In the genomic region with DNA sequence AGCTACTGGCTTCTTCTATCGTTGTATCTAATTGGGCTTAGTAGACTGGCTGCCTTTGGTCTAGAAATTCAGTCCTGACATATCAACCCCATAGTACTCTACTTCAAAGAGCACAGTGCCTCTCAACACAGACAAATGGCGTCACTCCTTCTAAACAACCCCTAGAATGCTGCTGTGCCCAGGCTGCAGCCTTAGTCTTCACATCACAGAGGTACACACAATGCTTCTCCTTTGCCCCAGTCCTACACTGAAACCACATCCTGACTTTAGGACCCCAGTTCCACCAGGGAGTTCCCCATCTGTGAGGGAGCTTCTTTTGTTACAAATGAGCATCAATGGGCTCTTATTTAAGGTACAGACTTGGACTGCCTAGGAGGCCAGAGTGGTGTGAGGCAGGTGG, we compare ENCODE assay signal across 26 mouse cellular contexts.
DNase-seq lines count a peak whose midpoint lies in the region; ATAC-seq lines count a peak whose summit lies in the region.
"Had no signal": no experiment of that assay in that cellular context is flagged by ENCODE, and none has a peak within 500 bp of the region (broad histone marks: within the 10 kb centered on the region; RNA-seq: fewer than 3 reads in every experiment).

No protein-coding gene starts in this region.

- no peak overlapping the region for H3K4me2 ChIP-seq in heart, embryonic 16.5 days (ENCODE audit: low read depth, low read length)
- H3K4me2 ChIP-seq: embryonic facial prominence, embryonic 12.5 days; forebrain, embryonic 13.5 days; kidney, embryonic 15.5 days; limb, embryonic 13.5 days; liver, embryonic 12.5 days; neural tube, embryonic 13.5 days had no signal

- no peak overlapping the region for H3K9ac ChIP-seq in heart, embryonic 16.5 days (ENCODE audit: low read length)
- H3K9ac ChIP-seq: embryonic facial prominence, embryonic 12.5 days; forebrain, embryonic 13.5 days; kidney, embryonic 15.5 days; limb, embryonic 13.5 days; liver, embryonic 12.5 days; neural tube, embryonic 13.5 days had no signal

- no peak overlapping the region for H3K27ac ChIP-seq in heart, embryonic 16.5 days (ENCODE audit: low read length)
- H3K27ac ChIP-seq: embryonic facial prominence, embryonic 12.5 days; forebrain, embryonic 13.5 days; hindbrain, embryonic 10.5 days; kidney, embryonic 15.5 days; limb, embryonic 13.5 days; liver, embryonic 12.5 days; neural tube, embryonic 13.5 days had no signal

- no peaks in the 10 kb centered on the region for H3K36me3 ChIP-seq in heart, embryonic 16.5 days (ENCODE audit: control insufficient read depth, insufficient read depth)
- H3K36me3 ChIP-seq: embryonic facial prominence, embryonic 12.5 days; hindbrain, embryonic 10.5 days; kidney, embryonic 15.5 days; limb, embryonic 13.5 days; liver, embryonic 12.5 days; neural tube, embryonic 13.5 days had no signal

- intact Hi-C loops in heart, postnatal 10 days (cut with DNase I) = no loop called here

- DNase-seq in heart, postnatal 10 days = no peak
- peak; percentile 63 for DNase-seq in thymus, postnatal 0 days (ENCODE audit: low spot score)
- no peak for DNase-seq in Muller cell, postnatal 12 days (ENCODE audit: inconsistent ontology term)
- DNase-seq in cerebellum, adult 8-10 months = no peak
- no peak for DNase-seq in adrenal gland, adult 8-10 months
- DNase-seq: adrenal gland, postnatal 36 days; cerebellum, adult 11 months; cerebellum, postnatal 14 days; gastrocnemius, postnatal 10 days; heart, adult 18-20 months; kidney, adult 11 months; kidney, postnatal 4 days; lung, adult 18-20 months; lung, postnatal 10 days; midbrain, embryonic 14.5 days had no signal

- 0 out of 2 replicates have a peak, but pooled peaks cover 2% of the 10 kb centered on the region for H3K4me1 ChIP-seq in heart, embryonic 16.5 days (ENCODE audit: control insufficient read depth, insufficient read depth, low read length)
- H3K4me1 ChIP-seq: liver, embryonic 12.5 days had no signal

- H3K4me3 ChIP-seq in heart, embryonic 16.5 days (ENCODE audit: low read length) = no peak overlapping the region
- H3K4me3 ChIP-seq: embryonic facial prominence, embryonic 12.5 days; forebrain, embryonic 13.5 days; hindbrain, embryonic 10.5 days; kidney, embryonic 15.5 days; limb, embryonic 13.5 days; liver, embryonic 12.5 days; megakaryocyte, embryonic 14.5 days; neural tube, embryonic 13.5 days had no signal

- peaks cover 2% of the 10 kb centered on the region; the same call in 1 of the 2 replicates for H3K9me3 ChIP-seq in heart, embryonic 16.5 days (replicated peaks; ENCODE audit: control insufficient read depth, low read length)
- H3K9me3 ChIP-seq: embryonic facial prominence, embryonic 12.5 days; forebrain, embryonic 13.5 days; hindbrain, embryonic 10.5 days; kidney, embryonic 15.5 days; liver, embryonic 12.5 days; megakaryocyte, embryonic 14.5 days had no signal

- 0 out of 2 replicates have a peak, but pooled peaks cover 2% of the 10 kb centered on the region for H3K27me3 ChIP-seq in heart, embryonic 16.5 days (ENCODE audit: control insufficient read depth, insufficient read depth, low read length)
- H3K27me3 ChIP-seq: embryonic facial prominence, embryonic 12.5 days; forebrain, embryonic 13.5 days had no signal

- 0 out of 2 replicates have a peak, but pooled peaks have one; percentile 37 for ATAC-seq in heart, embryonic 16.5 days (replicated peaks; ENCODE audit: extremely low read depth, insufficient read depth, low FRiP score)
- peak; percentile 67 to 76 for ATAC-seq in hematopoietic stem cell, adult 5-6 weeks (replicated peaks in 1 of 2; ENCODE audit: insufficient read depth in 1 of 2, low FRiP score in 2 of 2, low TSS enrichment in 1 of 2, low read depth in 1 of 2, poor library complexity in 2 of 2, severe bottlenecking in 2 of 2)
- ATAC-seq: forebrain, embryonic 13.5 days; hindbrain, embryonic 16.5 days; liver, embryonic 12.5 days had no signal

- WGBS in heart, embryonic 16.5 days = 80% methylated on average over 2 of the region's 2 CpGs
